ENCODE assay signal across 17 mouse cellular contexts in genomic region chr16:5367581-5368119, GRCm38 (mm10).
DNase-seq lines count a peak whose midpoint lies in the region; ATAC-seq lines count a peak whose summit lies in the region.
"Had no signal": no experiment of that assay in that cellular context is flagged by ENCODE, and none has a peak within 500 bp of the region (broad histone marks: within the 10 kb centered on the region; RNA-seq: fewer than 3 reads in every experiment).

No protein-coding gene starts in this region.

- H3K27me3 ChIP-seq in forebrain, embryonic 11.5 days (ENCODE audit: control insufficient read depth, insufficient read depth, low read length), result no peaks in the 10 kb centered on the region
- no peaks in the 10 kb centered on the region for H3K27me3 ChIP-seq in forebrain, embryonic 15.5 days
- H3K27me3 ChIP-seq: forebrain, embryonic 12.5 days; heart, embryonic 12.5 days; stomach, embryonic 15.5 days had no signal

- no peak overlapping the region for H3K9ac ChIP-seq in forebrain, embryonic 11.5 days (ENCODE audit: low read length)
- H3K9ac ChIP-seq in forebrain, embryonic 15.5 days (replicated peaks), result no peak overlapping the region
- H3K9ac ChIP-seq: forebrain, embryonic 12.5 days; heart, embryonic 12.5 days; stomach, embryonic 15.5 days had no signal

- no peak overlapping the region for H3K4me3 ChIP-seq in forebrain, embryonic 11.5 days (ENCODE audit: low read depth, low read length)
- no peak overlapping the region for H3K4me3 ChIP-seq in forebrain, embryonic 15.5 days
- H3K4me3 ChIP-seq: forebrain, embryonic 12.5 days; heart, embryonic 12.5 days; stomach, embryonic 15.5 days had no signal

- peak; percentile 23 for DNase-seq in forebrain, embryonic 11.5 days (ENCODE audit: low spot score)
- peak; percentile 8 for DNase-seq in lung, postnatal 10 days
- no peak for DNase-seq in lung, adult 18-20 months
- DNase-seq in ZHBTc4 (ENCODE audit: low read depth, low spot score), result peak; percentile 34
- DNase-seq in right cerebral cortex, postnatal 10 days (ENCODE audit: low spot score in 2 of 2), result no peak
- DNase-seq: B cell, adult 2 months; cerebellum, adult 11 months; cerebellum, postnatal 14 days; gastrocnemius, postnatal 25 days; right cerebral cortex, postnatal 14 days; thymus, postnatal 14 days had no signal

- H3K27ac ChIP-seq in forebrain, embryonic 11.5 days (ENCODE audit: low read depth, low read length), result no peak overlapping the region
- no peak overlapping the region for H3K27ac ChIP-seq in forebrain, embryonic 15.5 days (replicated peaks)
- H3K27ac ChIP-seq: forebrain, embryonic 12.5 days; hindbrain, postnatal 0 days; stomach, embryonic 15.5 days had no signal

- ATAC-seq in forebrain, embryonic 11.5 days (replicated peaks; ENCODE audit: low FRiP score), result no peak
- ATAC-seq in forebrain, embryonic 15.5 days (replicated peaks), result no peak
- ATAC-seq in megakaryocyte, adult 5-6 weeks (ENCODE audit: poor library complexity, severe bottlenecking), result peak; percentile 65
- ATAC-seq: hindbrain, postnatal 0 days had no signal

- H3K4me2 ChIP-seq in forebrain, embryonic 11.5 days (ENCODE audit: low read depth, low read length, severe bottlenecking), result no peak overlapping the region
- no peak overlapping the region for H3K4me2 ChIP-seq in forebrain, embryonic 15.5 days (replicated peaks)
- H3K4me2 ChIP-seq: forebrain, embryonic 12.5 days; heart, embryonic 12.5 days; stomach, embryonic 15.5 days had no signal

- H3K4me1 ChIP-seq in forebrain, embryonic 11.5 days (replicated peaks; ENCODE audit: control insufficient read depth, insufficient read depth, low read length), result no peaks in the 10 kb centered on the region
- H3K4me1 ChIP-seq in forebrain, embryonic 15.5 days, result no peaks in the 10 kb centered on the region
- H3K4me1 ChIP-seq: stomach, embryonic 15.5 days had no signal

- no peaks in the 10 kb centered on the region for H3K9me3 ChIP-seq in forebrain, embryonic 11.5 days (ENCODE audit: control insufficient read depth, low read length)
- H3K9me3 ChIP-seq in forebrain, embryonic 15.5 days, result no peaks in the 10 kb centered on the region
- H3K9me3 ChIP-seq: forebrain, embryonic 12.5 days; heart, embryonic 12.5 days; stomach, embryonic 15.5 days had no signal

- WGBS in forebrain, embryonic 11.5 days, result 90% methylated on average over 10 of the region's 10 CpGs
- WGBS in forebrain, embryonic 15.5 days, result 85% methylated on average over 10 of the region's 10 CpGs

- no peaks in the 10 kb centered on the region for H3K36me3 ChIP-seq in forebrain, embryonic 11.5 days (ENCODE audit: control insufficient read depth, insufficient read depth, low read length)
- H3K36me3 ChIP-seq in forebrain, embryonic 15.5 days, result no peaks in the 10 kb centered on the region
- H3K36me3 ChIP-seq: forebrain, embryonic 12.5 days; heart, embryonic 12.5 days; stomach, embryonic 15.5 days had no signal

Comparison
In these comparisons a context has a peak if more than half of its experiments do, and no peak if none do; other contexts are left out.
1. DNase-seq: peak in forebrain, embryonic 11.5 days (single experiment), lung, postnatal 10 days (single experiment) and ZHBTc4 (single experiment); none in lung, adult 18-20 months (0 of 2) and right cerebral cortex, postnatal 10 days (0 of 2).